Mouse (Mus musculus) stomach, embryonic 16.5 days (tissue): ENCODE results near the gene Bmper. TPM values are rescaled to one million over a fixed set of nuclear protein-coding genes. Genes with fewer than 3 reads are reported as not detected.
A peak's percentile ranks its signal among the peaks of the same experiment; 100 is the strongest.

Experiments
- ATAC-seq: fragments of 200-750 bp; cut with Nextera tagmentation; 2 replicates; pipeline ENCODE4 v1.8.0; 2017; ENCODE audit warnings: moderate number of reproducible peaks, moderate TSS enrichment; ENCODE audit not compliant: insufficient read depth, low FRiP score
- H3K27ac ChIP-seq: fragments of 300-500 bp; sonication (generic); 2 replicates; pipeline ENCODE4 v1.5.1; 2014; ENCODE audit warnings: low read length
- H3K27me3 ChIP-seq: fragments of 300-500 bp; sonication (generic); 2 replicates; pipeline ENCODE4 v1.6.1; 2014; ENCODE audit warnings: low read length, control low read depth, mixed read lengths; ENCODE audit not compliant: control insufficient read depth, insufficient read depth
- H3K36me3 ChIP-seq: fragments of 300-500 bp; sonication (generic); 2 replicates; pipeline ENCODE4 v1.6.1; 2014; ENCODE audit warnings: low read length; ENCODE audit not compliant: control insufficient read depth, insufficient read depth
- H3K4me1 ChIP-seq: fragments of 300-500 bp; sonication (generic); 2 replicates; pipeline ENCODE4 v1.6.1; 2014; ENCODE audit warnings: low read length, control low read depth, mixed read lengths; ENCODE audit not compliant: control insufficient read depth, insufficient read depth
- H3K4me2 ChIP-seq: fragments of 300-500 bp; sonication (generic); 2 replicates; pipeline ENCODE4 v1.6.1; 2014; ENCODE audit warnings: low read depth, low read length, mixed read lengths
- H3K4me3 ChIP-seq: fragments of 300-500 bp; sonication (generic); replicated peaks from 2 replicates; pipeline ENCODE4 v1.5.1; 2014; ENCODE audit warnings: mild to moderate bottlenecking, low read length
- H3K9ac ChIP-seq: fragments of 300-500 bp; sonication (generic); 2 replicates; pipeline ENCODE4 v1.6.1; 2014; ENCODE audit warnings: low read length
- H3K9me3 ChIP-seq: fragments of 300-500 bp; sonication (generic); replicated peaks from 2 replicates; pipeline ENCODE4 v1.6.1; 2016; ENCODE audit warnings: low read length, control low read depth; ENCODE audit not compliant: control insufficient read depth
- WGBS: fragments of 180-500 bp; shearing (Covaris S2); extraction: QIAGEN DNeasy Blood & Tissue Kit; methylation state at CpG from one replicate; pipeline ENCODE4 v1.1.7; 2014; 5-methylcytosine and 5-hydroxymethylcytosine counted together
- polyA plus RNA-seq: library from polyadenylated mRNA; unstranded; fragments of >200 nt; fragmentation: Nextera tagmentation; extraction: Ambion mirVana; gene quantifications from 2 replicates; pipeline ENCODE4 v1.2.1, GENCODE M21; 2015

The Bmper gene
- polyA plus RNA-seq, 1 experiment from 2014 or later: 6.1 TPM

- H3K27me3 ChIP-seq: no peaks in the 10 kb centered on the region
- H3K4me3 ChIP-seq: no peak overlapping the region
- peaks cover 11% of the 10 kb centered on the region for H3K4me1 ChIP-seq
- ATAC-seq: peak; percentile 47; the same call in 1 of the 2 replicates
- no peak overlapping the region for H3K9ac ChIP-seq
- no peaks in the 10 kb centered on the region for H3K9me3 ChIP-seq
- no peak overlapping the region for H3K4me2 ChIP-seq
- WGBS: 29% methylated on average over 3 of the region's 3 CpGs
- H3K36me3 ChIP-seq: no peaks in the 10 kb centered on the region
- no peak overlapping the region; the same call in 1 of the 2 replicates for H3K27ac ChIP-seq
Observed at GRCm38 (mm10) chr9:23384880-23385279, 162.0 kb downstream of the Bmper start.

GRCm38 (mm10) chr9:23386201-23386600 lies 163.3 kb downstream of the Bmper start:
- Histone ChIP-seq H3K4me2 (no peak overlapping the region), H3K4me1 (peaks cover 15% of the 10 kb centered on the region), H3K9me3 (no peaks in the 10 kb centered on the region), H3K9ac (no peak overlapping the region), H3K4me3 (no peak overlapping the region), H3K36me3 (no peaks in the 10 kb centered on the region), H3K27ac (0 out of 2 replicates have a peak overlapping the region, but pooled peaks have one; percentile 29), H3K27me3 (no peaks in the 10 kb centered on the region)
- ATAC-seq: no peak
- 51% methylated on average over 3 of the region's 3 CpGs for WGBS

DNA sequence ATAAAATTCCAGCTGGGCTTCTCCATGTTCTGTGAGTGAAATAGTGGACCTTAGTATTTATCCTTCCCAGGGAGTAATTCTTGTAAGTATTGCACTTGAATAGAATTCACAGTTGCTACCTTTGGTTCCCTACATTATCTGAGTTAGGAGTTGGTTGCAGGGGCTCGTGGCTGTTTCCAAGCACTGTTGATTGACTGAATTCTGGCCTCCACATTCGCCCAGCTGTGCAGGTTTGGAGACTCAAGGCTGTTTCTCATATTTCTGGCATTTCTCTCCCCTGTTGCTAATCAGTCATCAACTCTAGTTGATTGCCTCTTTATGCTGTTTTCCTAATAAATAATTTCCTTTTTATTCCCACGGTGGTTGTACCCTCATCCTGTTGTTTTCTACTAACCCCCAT lies 167.2 kb downstream of the Bmper start:
- H3K9me3 ChIP-seq: no peaks in the 10 kb centered on the region
- 57% methylated on average over 3 of the region's 3 CpGs for WGBS
- no peaks in the 10 kb centered on the region for H3K36me3 ChIP-seq
- H3K4me1 ChIP-seq: peaks cover 4% of the 10 kb centered on the region; the same call in 1 of the 2 replicates
- no peaks in the 10 kb centered on the region for H3K27me3 ChIP-seq
- H3K9ac ChIP-seq: no peak overlapping the region
- H3K27ac ChIP-seq: no peak overlapping the region
- no peak for ATAC-seq
- no peak overlapping the region for H3K4me3 ChIP-seq
- no peak overlapping the region for H3K4me2 ChIP-seq

DNA sequence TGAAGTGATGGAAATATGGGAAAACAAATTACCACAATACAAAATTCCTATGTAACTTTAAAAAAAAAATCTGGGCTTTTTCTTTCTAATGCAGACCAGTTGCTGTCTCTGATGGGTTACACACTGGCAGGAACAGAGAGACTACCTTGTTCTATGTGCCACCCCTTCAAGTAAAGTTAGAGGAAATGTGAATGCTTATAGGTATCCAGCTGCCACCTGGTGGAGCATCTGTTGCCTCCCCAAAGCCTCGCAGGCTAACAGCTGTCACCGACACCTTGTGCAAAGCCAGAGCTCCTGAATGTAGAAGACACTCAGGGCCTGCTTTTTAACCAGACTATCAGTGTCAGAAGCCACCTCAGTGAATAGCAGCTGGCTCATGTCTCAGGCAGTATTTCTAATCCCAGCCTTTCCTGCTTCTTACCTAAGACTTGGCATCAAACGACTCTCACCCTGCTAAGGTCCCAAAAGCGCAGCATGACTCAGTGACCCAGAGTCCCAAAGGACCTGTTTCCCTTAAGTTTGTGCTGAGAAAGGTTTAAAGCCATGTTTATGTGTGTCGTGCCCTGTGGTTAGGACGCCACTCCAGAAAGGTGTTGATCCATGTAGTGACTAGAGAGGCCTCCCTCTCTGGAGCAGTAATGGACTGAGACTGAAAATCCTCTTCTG lies 171.9 kb downstream of the Bmper start:
- H3K27ac ChIP-seq: no peak overlapping the region
- ATAC-seq: no peak
- no peak overlapping the region for H3K9ac ChIP-seq

DNA sequence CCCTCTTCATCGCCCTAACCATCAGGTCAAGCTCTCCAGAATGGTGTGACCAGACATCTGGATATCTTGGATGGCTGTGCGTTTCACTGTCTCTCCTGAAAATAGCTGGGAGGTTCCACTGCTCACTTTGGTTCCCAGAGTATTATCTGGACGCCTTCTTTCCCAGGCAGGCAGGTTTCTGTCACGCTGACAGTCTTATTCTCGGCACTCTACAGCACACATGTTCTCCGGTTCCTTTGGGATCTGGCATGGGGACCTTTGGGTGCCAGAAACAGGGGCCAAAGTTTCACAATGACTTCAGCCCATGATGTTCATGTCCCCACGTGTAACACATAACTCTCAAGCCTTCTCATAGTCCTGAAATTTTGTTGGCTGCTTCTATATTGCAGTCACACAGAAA lies 173.3 kb downstream of the Bmper start:
- Histone ChIP-seq H3K9me3 (no peaks in the 10 kb centered on the region), H3K4me3 (no peak overlapping the region), H3K27ac (no peak overlapping the region), H3K4me1 (peaks cover 6% of the 10 kb centered on the region), H3K27me3 (no peaks in the 10 kb centered on the region), H3K9ac (no peak overlapping the region), H3K4me2 (no peak overlapping the region), H3K36me3 (no peaks in the 10 kb centered on the region)
- ATAC-seq: no peak
- WGBS: 73% methylated on average over 7 of the region's 7 CpGs

More for the DNA sequence above, 171.9 kb downstream of the Bmper start:
- no peaks in the 10 kb centered on the region for H3K36me3 ChIP-seq
- H3K4me2 ChIP-seq: no peak overlapping the region
- no peak overlapping the region for H3K4me3 ChIP-seq
- H3K4me1 ChIP-seq: peaks cover 9% of the 10 kb centered on the region
- no peaks in the 10 kb centered on the region for H3K27me3 ChIP-seq
- WGBS: 62% methylated on average over 6 of the region's 6 CpGs
- no peaks in the 10 kb centered on the region for H3K9me3 ChIP-seq

GRCm38 (mm10) chr9:23397876-23398275 lies 175.0 kb downstream of the Bmper start:
- no peak overlapping the region for H3K9ac ChIP-seq
- ATAC-seq: no peak
- H3K4me2 ChIP-seq: no peak overlapping the region
- H3K4me3 ChIP-seq: no peak overlapping the region
- H3K4me1 ChIP-seq: peaks cover 6% of the 10 kb centered on the region
- WGBS: 88% methylated on average over 3 of the region's 3 CpGs
- H3K27ac ChIP-seq: no peak overlapping the region
- H3K36me3 ChIP-seq: no peaks in the 10 kb centered on the region
- H3K9me3 ChIP-seq: no peaks in the 10 kb centered on the region
- H3K27me3 ChIP-seq: no peaks in the 10 kb centered on the region

DNA sequence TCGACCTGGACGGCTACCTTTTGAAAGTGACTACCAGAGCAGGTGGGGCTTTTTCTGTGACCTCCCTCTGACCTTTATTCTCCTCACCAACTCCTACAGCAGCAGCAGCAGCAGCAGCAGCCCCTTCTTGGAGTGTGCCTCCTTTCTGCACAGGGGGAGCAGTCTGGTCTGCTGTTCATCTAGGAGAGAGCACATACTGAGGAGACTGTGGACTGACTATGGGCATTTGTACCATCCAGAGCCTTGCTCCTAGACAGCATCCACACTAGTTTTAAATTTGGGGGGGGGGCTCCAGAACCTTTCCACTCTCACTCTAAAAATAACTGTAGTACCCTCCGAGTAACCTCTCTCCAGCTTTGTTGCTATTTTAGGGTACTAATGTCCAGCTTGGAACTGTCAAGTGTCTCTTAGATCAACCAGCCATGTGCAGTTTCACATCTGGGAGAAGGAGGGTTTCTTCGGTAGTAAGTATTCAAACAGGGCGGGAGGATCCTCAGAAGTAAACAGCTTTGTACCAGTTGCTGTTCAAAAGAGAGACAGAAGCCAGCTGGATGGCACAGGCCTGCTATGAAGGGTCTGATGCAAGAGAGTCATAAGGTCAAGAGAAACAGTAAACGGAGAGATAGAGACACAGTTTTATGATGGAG lies 176.9 kb downstream of the Bmper start:
- peaks cover 6% of the 10 kb centered on the region for H3K4me1 ChIP-seq
- H3K27me3 ChIP-seq: no peaks in the 10 kb centered on the region
- no peak overlapping the region for H3K9ac ChIP-seq
- no peak overlapping the region for H3K4me2 ChIP-seq
- no peak overlapping the region for H3K4me3 ChIP-seq
- 27% methylated on average over 6 of the region's 6 CpGs for WGBS
- H3K9me3 ChIP-seq: no peaks in the 10 kb centered on the region
- H3K36me3 ChIP-seq: no peaks in the 10 kb centered on the region
- peak; percentile 37; the same call in 1 of the 2 replicates for ATAC-seq
- no peak overlapping the region for H3K27ac ChIP-seq

DNA sequence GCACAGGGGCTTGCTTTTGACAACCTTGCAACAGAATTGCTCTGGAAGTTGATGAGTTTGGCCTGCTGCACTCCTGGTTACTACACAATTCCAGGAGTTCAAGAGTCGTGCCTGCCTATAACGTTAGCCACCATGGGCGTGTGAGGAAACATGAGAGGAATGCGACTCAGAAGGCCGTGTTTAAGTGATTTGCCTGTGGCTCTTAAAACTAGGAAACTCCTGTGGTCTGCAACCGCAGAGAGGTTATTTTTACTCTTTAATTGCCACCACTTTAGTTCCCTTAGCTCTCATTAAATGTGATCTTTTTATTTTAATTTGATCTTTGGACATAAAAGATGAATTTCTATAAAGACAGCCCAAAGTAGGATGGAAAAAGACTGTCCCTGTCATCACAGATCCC lies 184.5 kb downstream of the Bmper start:
- Histone ChIP-seq H3K4me2 (no peak overlapping the region), H3K27ac (no peak overlapping the region), H3K36me3 (no peaks in the 10 kb centered on the region), H3K9ac (no peak overlapping the region), H3K27me3 (no peaks in the 10 kb centered on the region), H3K9me3 (no peaks in the 10 kb centered on the region), H3K4me3 (no peak overlapping the region), H3K4me1 (no peaks in the 10 kb centered on the region)
- 56% methylated on average over 6 of the region's 6 CpGs for WGBS
- ATAC-seq: no peak

DNA sequence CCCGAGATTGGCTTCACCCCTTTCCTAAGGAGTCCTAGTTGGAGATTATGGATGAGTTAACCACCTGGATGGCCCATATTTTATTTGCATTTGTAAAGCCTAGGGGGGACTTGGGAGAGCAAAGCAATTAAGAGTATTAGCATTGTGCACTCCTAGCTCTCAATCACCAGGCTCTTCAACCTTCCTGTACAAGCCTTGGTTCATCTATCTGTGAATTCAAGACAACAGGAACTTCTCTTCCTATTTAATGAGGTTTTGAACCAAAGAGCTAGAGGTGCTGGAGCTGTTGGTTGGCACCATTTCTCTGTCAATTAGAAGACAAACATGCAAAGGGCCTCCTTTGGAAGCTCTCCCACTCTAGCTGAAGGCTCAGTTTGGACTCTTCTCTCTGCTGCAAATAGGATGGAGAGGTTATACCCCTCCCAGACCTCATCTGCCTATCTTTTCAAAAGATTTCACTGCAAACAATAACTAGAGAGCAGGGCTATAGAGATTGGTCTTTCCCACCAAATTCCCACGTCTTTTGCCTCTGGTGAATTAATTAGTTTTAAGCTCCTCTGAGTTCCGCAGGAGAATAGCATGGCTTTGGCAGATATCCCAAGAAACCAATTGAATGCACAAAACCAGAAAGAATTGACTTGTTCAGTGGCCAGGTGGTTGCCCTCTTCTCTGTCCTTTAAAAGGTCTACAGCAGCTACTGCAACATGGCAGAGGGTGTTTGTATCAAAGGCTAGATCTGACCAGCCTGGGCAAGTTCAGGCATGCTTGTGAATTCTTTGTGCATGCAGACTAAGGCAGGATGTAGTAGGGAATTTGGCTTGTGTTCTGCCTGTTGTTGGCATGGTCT lies 185.3 kb downstream of the Bmper start:
- Histone ChIP-seq H3K9ac (no peak overlapping the region), H3K4me3 (no peak overlapping the region), H3K27me3 (no peaks in the 10 kb centered on the region), H3K9me3 (no peaks in the 10 kb centered on the region), H3K4me2 (no peak overlapping the region), H3K27ac (no peak overlapping the region), H3K36me3 (no peaks in the 10 kb centered on the region), H3K4me1 (no peaks in the 10 kb centered on the region)
- ATAC-seq: no peak
- 61% methylated on average over 3 of the region's 3 CpGs for WGBS
